Mouse (Mus musculus): ENCODE results near the gene Masp1.

Masp1 gene

GRCm38 (mm10) chr16:23520235-23520871 lies at the start of gene Masp1, which contains the start of gene Rtp4:
TSS of gene Masp1 (minus strand) at chr16:23520815.
TSS of gene Rtp4 (plus strand) at chr16:23520291.
- no peak for DNase-seq

GRCm38 (mm10) chr16:23568369-23568958 lies 47.8 kb upstream of the Masp1 start:
- no peak for DNase-seq

- no peak for DNase-seq
Observed at GRCm38 (mm10) chr16:23557669-23558068, 37.1 kb upstream of the Masp1 start.

- no peak for DNase-seq
Observed at GRCm38 (mm10) chr16:23557195-23557594, 36.6 kb upstream of the Masp1 start.

GRCm38 (mm10) chr16:23554673-23555072 lies 34.1 kb upstream of the Masp1 start:
- DNase-seq, result no peak

GRCm38 (mm10) chr16:23550981-23551582 lies 30.5 kb upstream of the Masp1 start:
- DNase-seq, result no peak

GRCm38 (mm10) chr16:23550346-23550980 lies 29.8 kb upstream of the Masp1 start:
- peak in 1 of 2 experiments; percentile 10 for DNase-seq

GRCm38 (mm10) chr16:23547783-23548182 lies 27.2 kb upstream of the Masp1 start:
- DNase-seq, result no peak

GRCm38 (mm10) chr16:23544361-23544760 lies 23.7 kb upstream of the Masp1 start:
- no peak for DNase-seq

GRCm38 (mm10) chr16:23542866-23543265 lies 22.3 kb upstream of the Masp1 start:
- DNase-seq, result no peak

GRCm38 (mm10) chr16:23541046-23541445 lies 20.4 kb upstream of the Masp1 start:
- DNase-seq, result no peak

GRCm38 (mm10) chr16:23533707-23534106 lies 13.1 kb upstream of the Masp1 start:
- no peak for DNase-seq

GRCm38 (mm10) chr16:23529186-23529585 lies 8.6 kb upstream of the Masp1 start:
- no peak for DNase-seq

GRCm38 (mm10) chr16:23522081-23522480 lies 1.5 kb upstream of the Masp1 start:
- DNase-seq, result no peak

GRCm38 (mm10) chr16:23521092-23521491 lies 477 bp upstream of the Masp1 start:
- DNase-seq, result no peak

GRCm38 (mm10) chr16:23519771-23520170 lies 844 bp downstream of the Masp1 start:
- DNase-seq, result no peak

GRCm38 (mm10) chr16:23518567-23519369 lies 1.8 kb downstream of the Masp1 start:
- no peak for DNase-seq

GRCm38 (mm10) chr16:23517754-23518566 lies 2.7 kb downstream of the Masp1 start:
- DNase-seq, result no peak

- DNase-seq, result no peak
Observed at GRCm38 (mm10) chr16:23517230-23517629, 3.4 kb downstream of the Masp1 start.

- no peak for DNase-seq
Observed at GRCm38 (mm10) chr16:23516606-23517005, 4.0 kb downstream of the Masp1 start.

- DNase-seq, result no peak
Observed at GRCm38 (mm10) chr16:23515766-23516165, 4.8 kb downstream of the Masp1 start.

GRCm38 (mm10) chr16:23513401-23513800 lies 7.2 kb downstream of the Masp1 start:
- no peak for DNase-seq

All from thymus, adult 18-20 months (tissue).